Mouse (Mus musculus): ENCODE data around the gene Kctd15. TPM values are rescaled to one million over a fixed set of nuclear protein-coding genes. Genes with fewer than 3 reads are reported as not detected.

The Kctd15 gene
- polyA plus RNA-seq, 1 experiment from 2014 or later = not detected

DNA sequence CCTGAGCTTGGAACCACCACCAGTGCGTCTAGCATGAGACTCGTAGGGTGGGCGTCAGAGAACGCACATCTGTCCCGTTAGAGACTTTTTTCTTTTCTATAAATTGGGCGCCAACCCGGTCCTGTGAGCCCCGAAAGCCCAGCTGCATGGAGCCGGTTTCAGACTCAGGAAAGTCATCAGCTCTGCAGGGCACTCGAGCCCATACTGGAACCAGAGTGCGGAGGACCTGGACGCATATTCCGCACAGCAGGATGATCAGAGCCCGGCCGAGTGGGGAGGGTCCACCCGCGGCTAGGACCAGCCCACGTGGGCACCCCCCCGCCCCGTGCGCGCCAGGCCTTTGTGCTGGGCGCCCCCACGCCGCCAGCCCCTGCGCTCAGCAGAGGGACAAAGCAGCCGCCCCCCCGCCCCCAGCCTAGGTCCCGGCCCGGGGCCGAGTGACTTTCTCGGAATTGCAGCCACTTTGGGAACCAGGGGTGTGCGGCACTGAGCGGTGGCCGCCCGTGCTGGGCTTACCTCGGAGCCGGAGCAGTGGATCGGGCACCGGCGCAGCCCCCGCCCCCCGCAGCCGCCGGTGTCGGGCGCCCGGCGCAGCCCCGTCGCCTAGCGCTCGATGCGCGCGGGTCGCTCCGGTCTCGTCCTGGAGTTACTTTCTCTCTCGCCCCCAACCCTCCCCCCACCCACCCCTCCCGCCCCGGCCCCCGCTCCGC is 2.6 kb downstream of the Kctd15 start:
- Histone ChIP-seq H3K36me3 (ENCODE audit: inconsistent target) (no peaks in the 10 kb centered on the region), H3K27ac (no peak overlapping the region), H3K79me2 (ENCODE audit: inconsistent target) (no peaks in the 10 kb centered on the region), H3K4me3 (ENCODE audit: inconsistent target) (no peak overlapping the region)
- 2% methylated on average over 24 of the region's 64 CpGs for WGBS (ENCODE audit: missing documents)

DNA sequence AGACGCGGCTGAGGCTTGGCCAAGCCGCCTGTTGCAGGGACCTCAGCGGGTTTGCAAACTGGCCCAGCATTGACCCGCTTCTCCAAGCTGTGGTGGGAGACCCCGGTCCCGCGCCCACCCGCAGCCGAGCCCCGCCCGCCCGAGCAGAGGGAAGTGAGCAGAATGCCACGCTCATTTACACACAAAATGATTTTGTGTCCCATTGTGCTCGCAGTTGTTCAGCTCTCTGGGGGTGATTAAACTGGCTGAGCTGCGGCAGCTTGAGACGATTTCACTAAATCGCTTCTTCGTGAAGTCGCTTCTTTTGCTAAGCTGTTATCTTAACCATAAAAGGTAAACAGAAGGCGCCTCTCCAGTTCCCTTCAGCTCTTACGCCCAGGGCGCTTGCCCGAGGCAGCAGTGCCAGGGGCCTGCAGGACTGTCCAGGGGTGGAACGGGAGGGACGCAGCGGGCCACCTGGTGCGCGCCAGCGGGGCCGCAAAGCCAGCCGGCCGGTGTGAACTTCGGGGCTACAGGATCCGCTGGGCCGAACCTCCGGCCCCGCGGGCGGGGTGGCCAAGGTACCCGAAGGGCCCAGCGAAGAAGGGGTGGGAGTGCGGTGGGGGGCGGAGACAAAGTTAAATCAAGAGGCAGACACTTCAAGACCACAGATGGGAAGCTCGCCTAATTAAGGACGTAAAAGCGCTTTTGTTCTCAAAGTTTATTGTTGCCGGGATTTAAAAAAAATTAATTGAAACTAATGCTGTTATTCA is 3.6 kb downstream of the Kctd15 start:
- Histone ChIP-seq H3K79me2 (ENCODE audit: inconsistent target) (no peaks in the 10 kb centered on the region), H3K4me3 (ENCODE audit: inconsistent target) (no peak overlapping the region), H3K36me3 (ENCODE audit: inconsistent target) (no peaks in the 10 kb centered on the region), H3K27ac (no peak overlapping the region)
- WGBS (ENCODE audit: missing documents) = 7% methylated on average over 48 of the region's 48 CpGs

DNA sequence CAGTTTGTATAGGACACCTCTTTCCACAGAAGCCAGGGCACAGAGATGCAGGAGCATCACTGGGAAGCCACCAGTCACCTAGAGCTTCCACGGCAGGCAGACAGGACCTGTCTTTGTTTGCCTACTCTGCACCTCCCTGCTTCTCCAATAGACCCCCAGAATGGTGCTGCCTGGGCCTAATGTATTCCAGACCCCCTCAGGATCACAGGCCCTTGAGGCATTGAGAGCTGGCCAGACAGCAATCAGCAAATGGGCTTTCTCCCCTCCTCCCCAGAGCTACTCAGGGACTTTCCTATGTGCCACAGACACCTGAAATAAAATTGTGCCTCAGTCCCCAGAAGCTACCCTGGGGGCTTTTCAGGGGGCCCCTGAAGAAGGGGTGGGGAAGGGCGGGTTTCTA is 5.2 kb downstream of the Kctd15 start:
- Histone ChIP-seq H3K4me3 (ENCODE audit: inconsistent target) (no peak overlapping the region), H3K79me2 (ENCODE audit: inconsistent target) (no peaks in the 10 kb centered on the region), H3K27ac (no peak overlapping the region), H3K36me3 (ENCODE audit: inconsistent target) (no peaks in the 10 kb centered on the region)
- 86% methylated on average over 2 of the region's 2 CpGs for WGBS (ENCODE audit: missing documents)

DNA sequence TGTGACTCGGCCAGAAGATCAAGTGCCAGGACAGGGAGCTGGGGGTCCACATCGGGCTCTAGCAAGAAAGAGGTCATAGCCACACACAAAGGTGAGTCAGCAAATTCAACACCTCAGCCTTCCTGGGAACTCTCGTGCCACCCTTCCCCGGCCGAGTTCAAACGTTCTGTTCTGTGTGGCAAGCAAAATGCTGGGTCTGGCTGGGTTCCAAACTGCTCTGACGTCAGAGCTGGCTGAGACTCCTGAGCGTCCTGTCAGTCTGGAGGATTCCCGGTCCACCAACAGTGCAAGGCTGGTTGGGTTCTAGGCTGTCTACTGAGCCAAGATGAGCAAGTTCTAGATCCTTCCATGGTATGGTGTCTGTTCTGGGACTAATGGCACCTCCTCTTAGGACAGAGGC is 9.5 kb downstream of the Kctd15 start:
- 47% methylated on average over 9 of the region's 9 CpGs for WGBS (ENCODE audit: missing documents)
- Histone ChIP-seq H3K4me3 (ENCODE audit: inconsistent target) (no peak overlapping the region), H3K27ac (no peak overlapping the region), H3K36me3 (ENCODE audit: inconsistent target) (no peaks in the 10 kb centered on the region), H3K79me2 (ENCODE audit: inconsistent target) (no peaks in the 10 kb centered on the region)

DNA sequence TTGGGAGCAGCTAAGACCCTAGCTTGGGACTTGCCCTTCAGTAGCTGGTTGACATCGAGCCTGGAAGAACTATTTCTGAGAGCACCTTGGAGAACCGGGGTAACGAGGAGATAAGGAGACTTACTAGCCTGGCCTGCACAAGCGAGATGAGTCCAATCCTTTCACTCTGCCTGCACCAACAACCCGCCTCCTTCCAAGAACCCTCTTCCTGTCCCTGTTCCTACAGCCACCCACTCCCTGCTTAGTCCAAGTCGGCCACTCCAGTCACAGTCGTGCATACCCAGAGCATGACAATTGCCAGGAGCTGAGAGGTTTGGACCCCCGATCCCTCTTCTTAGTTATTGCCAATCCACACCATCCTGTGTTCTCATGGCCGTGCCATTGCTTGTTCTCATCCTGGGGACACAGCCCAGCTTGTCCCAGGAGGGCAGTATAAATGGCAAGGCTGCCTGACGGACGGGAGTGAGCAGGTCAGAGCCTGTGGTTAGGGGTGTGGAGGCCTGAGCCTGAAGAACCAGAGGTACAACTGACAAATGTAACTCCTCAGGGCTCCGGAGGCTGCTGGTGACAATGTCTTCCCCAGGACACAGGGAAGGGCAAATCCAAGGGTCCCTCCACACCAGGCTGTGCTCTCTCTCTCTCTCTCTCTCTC is 10.3 kb downstream of the Kctd15 start:
- H3K4me3 ChIP-seq (ENCODE audit: inconsistent target) = no peak overlapping the region
- 95% methylated on average over 12 of the region's 12 CpGs for WGBS (ENCODE audit: missing documents)
- H3K36me3 ChIP-seq (ENCODE audit: inconsistent target) = no peaks in the 10 kb centered on the region

DNA sequence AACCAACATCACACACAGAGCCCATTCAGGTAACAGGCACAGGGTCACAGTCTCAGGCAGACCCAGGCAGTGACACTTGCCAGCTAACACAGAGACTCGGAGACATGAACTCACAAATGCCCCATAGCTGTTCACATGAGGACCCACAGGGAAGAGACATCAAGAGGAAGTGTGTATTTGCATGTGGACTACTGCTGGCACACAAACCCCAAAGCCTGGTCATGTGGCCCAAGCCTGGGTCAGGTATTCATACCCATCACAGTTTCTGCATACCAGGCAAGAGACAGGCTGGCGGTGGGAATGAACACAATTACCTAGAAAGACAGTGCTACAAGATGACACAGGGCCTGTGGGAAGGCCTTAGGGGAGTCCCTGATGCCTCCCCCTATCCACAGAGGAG is 10.9 kb downstream of the Kctd15 start:
- Histone ChIP-seq H3K36me3 (ENCODE audit: inconsistent target) (no peaks in the 10 kb centered on the region), H3K27ac (no peak overlapping the region), H3K4me3 (ENCODE audit: inconsistent target) (no peak overlapping the region), H3K79me2 (ENCODE audit: inconsistent target) (no peaks in the 10 kb centered on the region)
- WGBS (ENCODE audit: missing documents) = 79% methylated on average over 2 of the region's 2 CpGs

More for the DNA sequence above, 10.3 kb downstream of the Kctd15 start:
- Histone ChIP-seq H3K27ac (no peak overlapping the region), H3K79me2 (ENCODE audit: inconsistent target) (no peaks in the 10 kb centered on the region)

DNA sequence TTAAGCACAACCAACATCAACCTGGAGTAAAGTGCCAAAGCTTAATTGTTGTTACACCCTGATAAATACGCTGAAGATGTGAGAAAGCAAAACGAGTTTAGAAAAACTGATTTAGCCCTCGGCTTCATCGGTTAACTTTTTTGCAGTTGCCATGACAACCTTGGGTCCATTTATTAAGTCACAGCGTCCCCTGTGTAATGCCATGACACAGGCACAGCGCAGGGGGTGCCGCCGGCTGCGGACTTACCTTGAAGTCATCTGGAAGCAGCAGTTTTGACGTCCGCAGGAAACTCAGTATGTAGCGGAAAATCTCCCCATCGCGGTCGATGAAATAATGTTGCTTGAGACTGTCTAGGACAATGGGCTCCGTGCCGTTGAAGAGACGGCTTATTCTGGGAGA is 11.9 kb downstream of the Kctd15 start:
- H3K27ac ChIP-seq = no peak overlapping the region
- H3K79me2 ChIP-seq (ENCODE audit: inconsistent target) = no peaks in the 10 kb centered on the region
- no peaks in the 10 kb centered on the region for H3K36me3 ChIP-seq (ENCODE audit: inconsistent target)
- WGBS (ENCODE audit: missing documents) = 96% methylated on average over 18 of the region's 18 CpGs
- H3K4me3 ChIP-seq (ENCODE audit: inconsistent target) = no peak overlapping the region

DNA sequence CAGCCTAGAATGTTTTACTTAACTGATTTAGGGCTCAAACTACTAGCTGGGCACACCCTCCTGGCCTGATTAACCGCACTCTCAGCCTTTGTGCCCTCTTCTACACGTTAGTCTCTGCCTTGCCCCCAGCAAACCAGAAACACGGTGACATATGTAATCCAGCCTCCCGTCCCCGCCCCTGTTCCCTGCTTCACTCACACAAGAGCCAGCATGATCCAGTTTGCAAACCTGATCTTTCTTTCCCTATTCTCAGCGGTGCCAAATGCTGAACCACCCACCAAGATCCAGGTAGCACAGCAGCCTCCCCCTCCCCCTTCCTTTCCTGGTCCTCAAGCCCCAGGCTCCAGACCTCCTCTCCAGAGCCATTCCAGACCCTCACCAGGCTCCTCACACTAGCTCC is 13.2 kb downstream of the Kctd15 start:
- Histone ChIP-seq H3K36me3 (ENCODE audit: inconsistent target) (no peaks in the 10 kb centered on the region), H3K79me2 (ENCODE audit: inconsistent target) (no peaks in the 10 kb centered on the region), H3K4me3 (ENCODE audit: inconsistent target) (no peak overlapping the region), H3K27ac (no peak overlapping the region)
- 86% methylated on average over 6 of the region's 6 CpGs for WGBS (ENCODE audit: missing documents)

DNA sequence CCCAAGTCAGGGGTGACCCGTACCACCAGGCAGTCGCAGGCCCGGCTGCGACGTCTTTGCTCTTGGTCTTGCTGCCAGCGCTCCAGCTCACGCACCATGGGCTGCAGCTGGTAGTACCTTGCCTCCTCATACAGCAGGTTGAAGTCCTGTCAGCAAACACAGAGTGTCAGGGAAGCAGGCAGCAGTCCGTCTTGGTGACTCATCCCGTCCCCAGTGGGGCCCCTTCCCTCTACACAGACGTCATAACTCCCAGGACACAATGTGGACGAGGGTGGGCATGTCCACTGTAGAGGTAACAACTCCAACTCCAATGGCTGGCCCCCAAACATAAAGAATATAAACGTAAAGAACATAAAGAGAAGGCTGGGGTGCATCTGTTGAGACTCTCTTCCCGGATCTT is 14.6 kb downstream of the Kctd15 start:
- no peaks in the 10 kb centered on the region for H3K79me2 ChIP-seq (ENCODE audit: inconsistent target)
- no peaks in the 10 kb centered on the region for H3K36me3 ChIP-seq (ENCODE audit: inconsistent target)
- WGBS (ENCODE audit: missing documents) = 95% methylated on average over 13 of the region's 13 CpGs
- no peak overlapping the region for H3K4me3 ChIP-seq (ENCODE audit: inconsistent target)
- H3K27ac ChIP-seq = no peak overlapping the region

DNA sequence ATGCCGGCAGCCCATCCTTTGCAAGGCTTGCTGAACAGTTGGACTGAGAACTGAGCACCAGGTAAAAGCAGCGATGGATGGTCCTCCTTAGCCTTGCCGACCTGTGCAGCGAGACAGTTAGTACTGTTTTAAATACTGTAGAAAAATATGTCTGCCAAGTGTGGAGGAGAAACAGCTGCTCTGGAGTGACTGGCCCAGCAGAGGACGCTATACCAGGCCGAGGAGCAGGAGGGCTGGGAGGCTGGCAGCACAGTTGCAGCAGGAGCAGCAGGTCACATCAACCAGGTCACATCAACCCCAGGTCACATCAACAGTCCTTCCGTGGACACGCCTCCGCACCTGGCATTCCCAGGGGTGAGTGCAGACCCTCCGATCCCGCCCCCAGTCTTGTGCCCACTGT is 16.7 kb downstream of the Kctd15 start:
- Histone ChIP-seq H3K36me3 (ENCODE audit: inconsistent target) (no peaks in the 10 kb centered on the region), H3K4me3 (ENCODE audit: inconsistent target) (no peak overlapping the region), H3K79me2 (ENCODE audit: inconsistent target) (no peaks in the 10 kb centered on the region), H3K27ac (no peak overlapping the region)
- 88% methylated on average over 10 of the region's 11 CpGs for WGBS (ENCODE audit: missing documents)

DNA sequence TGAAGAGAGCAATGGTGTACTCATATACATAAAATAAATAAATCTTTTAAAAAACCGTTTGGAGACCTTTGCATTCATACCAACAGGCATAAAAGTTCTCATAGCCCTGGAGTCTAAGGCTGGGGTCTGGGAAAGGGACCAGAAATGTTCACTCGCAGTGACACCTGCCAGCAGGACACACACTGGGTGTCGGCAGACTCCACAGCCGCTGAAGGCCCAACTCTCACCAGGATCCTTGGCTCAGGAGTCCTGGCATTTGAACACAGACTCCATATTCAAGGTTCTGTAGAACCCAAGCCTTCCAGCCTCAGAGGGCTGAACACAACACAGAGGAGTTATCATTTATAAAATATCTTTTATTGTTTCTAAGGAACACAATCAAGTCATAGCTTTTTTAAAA is 19.9 kb downstream of the Kctd15 start:
- H3K79me2 ChIP-seq (ENCODE audit: inconsistent target) = no peaks in the 10 kb centered on the region
- no peak overlapping the region for H3K4me3 ChIP-seq (ENCODE audit: inconsistent target)
- H3K27ac ChIP-seq = no peak overlapping the region
- WGBS (ENCODE audit: missing documents) = 85% methylated on average over 4 of the region's 4 CpGs
- no peaks in the 10 kb centered on the region for H3K36me3 ChIP-seq (ENCODE audit: inconsistent target)

DNA sequence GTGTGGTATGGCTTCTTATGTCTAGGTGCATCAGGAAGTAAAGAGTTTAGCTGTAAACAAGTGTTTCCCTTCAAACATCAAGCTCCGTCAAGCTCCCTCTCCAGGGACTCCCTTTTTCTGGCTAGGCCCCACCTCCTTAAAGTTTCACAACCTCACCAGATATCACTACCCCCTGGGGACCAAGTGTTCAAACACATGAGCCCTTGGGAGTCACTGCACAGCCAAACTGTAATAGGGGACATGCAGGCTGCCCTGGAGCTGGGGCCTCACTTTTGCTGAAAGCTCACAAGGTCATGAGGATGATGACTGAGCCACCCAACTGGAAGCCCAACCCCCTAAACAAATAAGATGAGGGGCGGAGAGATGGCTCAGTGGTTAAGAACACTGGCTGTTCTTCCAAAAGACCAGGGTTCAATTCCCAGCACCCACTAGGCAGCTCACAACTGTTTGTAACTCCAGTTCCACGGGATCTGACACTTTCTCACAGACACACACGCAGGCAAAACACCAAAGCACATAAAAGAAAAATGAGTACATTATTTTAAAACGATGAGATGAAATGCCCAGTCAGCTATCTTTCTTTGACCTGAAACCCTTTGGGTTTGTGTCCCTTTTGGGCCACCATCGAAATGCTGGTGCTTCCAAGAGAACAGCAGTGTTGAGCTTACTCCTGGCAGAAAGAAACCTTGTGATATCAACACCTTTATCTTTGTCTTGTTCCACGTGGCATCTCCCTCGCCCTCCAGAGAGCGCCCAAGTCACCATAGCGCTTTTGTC is 23.4 kb downstream of the Kctd15 start:
- Histone ChIP-seq H3K79me2 (ENCODE audit: inconsistent target) (no peaks in the 10 kb centered on the region), H3K36me3 (ENCODE audit: inconsistent target) (no peaks in the 10 kb centered on the region), H3K4me3 (ENCODE audit: inconsistent target) (no peak overlapping the region), H3K27ac (no peak overlapping the region)
- WGBS (ENCODE audit: missing documents) = 83% methylated on average over 10 of the region's 10 CpGs

DNA sequence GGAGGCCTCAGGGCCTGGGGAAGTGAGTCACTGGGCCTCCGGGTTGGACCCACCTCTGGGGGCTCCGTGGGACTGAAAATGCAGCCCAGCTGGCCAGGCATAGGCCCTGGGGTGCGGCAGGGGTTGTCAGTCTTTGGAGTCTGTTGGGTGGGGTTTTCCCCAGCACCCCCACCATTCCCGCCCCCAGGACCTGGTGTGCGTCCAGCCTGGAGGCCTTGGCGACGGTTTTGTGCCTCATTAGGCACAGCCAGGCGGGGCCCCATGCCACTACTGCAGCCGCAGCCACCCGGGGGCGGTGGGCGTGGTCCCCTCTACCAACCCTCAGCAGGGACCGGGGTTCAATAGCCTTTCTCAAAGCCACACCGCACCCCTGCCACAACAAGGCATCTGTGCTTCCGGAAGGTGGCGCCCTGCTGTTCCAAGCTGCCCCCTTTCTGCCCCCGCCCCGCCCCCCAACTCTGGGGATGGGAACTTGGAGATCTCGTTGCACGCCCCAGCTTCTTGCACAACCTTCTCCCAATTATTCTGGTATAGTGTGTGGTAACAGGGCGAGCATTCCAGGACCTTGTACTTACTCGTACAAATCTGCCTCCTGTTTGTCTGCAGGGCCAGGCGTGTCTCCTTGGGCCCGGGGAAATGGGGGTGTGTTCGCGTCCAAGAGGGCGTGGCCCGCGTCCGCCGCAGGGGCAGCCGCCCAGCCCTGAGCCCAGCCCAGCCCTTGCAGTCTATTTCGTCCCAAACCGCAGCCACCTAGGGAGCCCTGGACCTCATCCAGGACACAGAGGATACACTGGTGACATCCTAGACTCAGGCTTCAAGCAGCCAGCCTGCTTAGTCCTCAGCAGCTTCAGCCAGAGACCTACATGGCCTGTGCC is 26.1 kb downstream of the Kctd15 start:
- Histone ChIP-seq H3K79me2 (ENCODE audit: inconsistent target) (no peaks in the 10 kb centered on the region), H3K4me3 (ENCODE audit: inconsistent target) (no peak overlapping the region), H3K27ac (no peak overlapping the region), H3K36me3 (ENCODE audit: inconsistent target) (no peaks in the 10 kb centered on the region)
- 2% methylated on average over 34 of the region's 34 CpGs for WGBS (ENCODE audit: missing documents)

DNA sequence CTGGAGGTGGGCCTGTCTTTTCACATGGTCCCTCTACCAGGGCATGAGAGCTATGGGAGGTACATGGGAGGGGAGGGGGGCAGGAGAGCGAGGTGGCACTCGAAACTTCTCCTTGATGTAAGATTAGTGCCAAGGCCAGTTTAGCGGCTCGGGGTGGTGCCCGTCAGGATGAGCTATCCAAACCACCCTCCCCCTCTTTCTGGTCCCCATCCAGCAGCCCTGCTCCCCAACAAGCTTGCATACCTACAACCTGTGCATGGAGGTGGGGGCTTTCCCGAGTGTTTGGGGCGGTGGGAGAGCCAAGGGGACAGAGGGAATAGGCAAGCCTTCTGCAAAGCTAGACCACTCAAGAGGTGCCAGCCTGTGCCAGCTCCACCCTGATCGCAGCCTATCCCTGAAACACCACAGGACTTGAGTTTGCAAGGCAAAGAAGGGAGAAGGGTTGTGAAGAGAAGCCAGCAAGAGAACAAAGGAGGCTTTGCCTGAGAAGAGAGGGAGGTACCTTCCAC is 26.8 kb downstream of the Kctd15 start:
- no peak overlapping the region for H3K4me3 ChIP-seq (ENCODE audit: inconsistent target)
- no peaks in the 10 kb centered on the region for H3K79me2 ChIP-seq (ENCODE audit: inconsistent target)
- 48% methylated on average over 8 of the region's 8 CpGs for WGBS (ENCODE audit: missing documents)

More for the DNA sequence above, 26.8 kb downstream of the Kctd15 start:
- no peaks in the 10 kb centered on the region for H3K36me3 ChIP-seq (ENCODE audit: inconsistent target)
- H3K27ac ChIP-seq = no peak overlapping the region

Measured in macrophage (primary cell).